Mouse (Mus musculus) bone marrow macrophage, adult 2 months (primary cell): ENCODE data around the gene Elfn2.

Experiments
- CTCF ChIP-seq: IDR thresholded peaks from 2 replicates; pipeline ENCODE4 v1.5.1; 2012; ENCODE audit warnings: low read depth, mild to moderate bottlenecking, low read length, moderate library complexity
- POLR2A ChIP-seq: IDR thresholded peaks from 2 replicates; pipeline ENCODE4 v1.6.1; 2012; ENCODE audit warnings: mild to moderate bottlenecking, low read depth, low read length, borderline replicate concordance

- TF ChIP-seq POLR2A = no peak
- no peak for TF ChIP-seq CTCF
These were observed 20.5 kb downstream of the Elfn2 start for GRCm38 (mm10) chr15:78698084-78698483.
